Mouse (Mus musculus) spleen, adult 2 months (tissue): Measurements from ENCODE around the gene Nr1i2.

Experiments used
- CTCF ChIP-seq: fragments of 200-500 bp; IDR thresholded peaks from 2 replicates; pipeline ENCODE4 v1.5.1; 2011; ENCODE audit warnings: mild to moderate bottlenecking, inconsistent platforms; ENCODE audit not compliant: insufficient read depth, insufficient read length, insufficient replicate concordance; ENCODE audit errors: extremely low read depth
- POLR2A ChIP-seq: fragments of 200-500 bp; IDR thresholded peaks from 2 replicates; pipeline ENCODE4 v1.6.1; 2011; ENCODE audit warnings: low read depth, low read length, inconsistent platforms

DNA sequence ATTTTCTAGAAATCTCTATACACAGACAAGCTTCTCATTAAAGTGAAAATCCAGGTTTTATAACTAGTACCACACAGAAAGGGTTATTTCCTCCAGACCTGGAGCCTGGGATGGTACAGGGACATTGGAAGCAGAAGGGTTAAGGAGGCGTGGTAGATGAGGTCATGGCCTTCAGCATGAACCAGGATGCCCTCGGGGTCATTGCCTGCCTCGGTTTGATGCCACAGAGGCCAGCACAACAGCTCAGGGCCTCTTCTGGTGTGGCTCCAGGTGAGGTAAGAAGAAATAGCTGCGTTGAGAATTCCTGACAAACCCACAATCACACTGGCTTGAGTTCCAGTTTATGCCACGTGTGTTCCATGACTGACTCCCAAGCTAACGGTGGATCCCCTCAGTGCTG, 5.8 kb downstream of the Nr1i2 start:
- no peak for TF ChIP-seq CTCF
- TF ChIP-seq POLR2A: no peak
